Mouse (Mus musculus) lung, postnatal 10 days (tissue): Measurements from ENCODE around the gene Egfl8.
A peak's percentile ranks its signal among the peaks of the same experiment; 100 is the strongest.

Experiments
- DNase-seq: peaks from one replicate; pipeline ENCODE4 v3.0.0; 2021

Gene Egfl8

DNA sequence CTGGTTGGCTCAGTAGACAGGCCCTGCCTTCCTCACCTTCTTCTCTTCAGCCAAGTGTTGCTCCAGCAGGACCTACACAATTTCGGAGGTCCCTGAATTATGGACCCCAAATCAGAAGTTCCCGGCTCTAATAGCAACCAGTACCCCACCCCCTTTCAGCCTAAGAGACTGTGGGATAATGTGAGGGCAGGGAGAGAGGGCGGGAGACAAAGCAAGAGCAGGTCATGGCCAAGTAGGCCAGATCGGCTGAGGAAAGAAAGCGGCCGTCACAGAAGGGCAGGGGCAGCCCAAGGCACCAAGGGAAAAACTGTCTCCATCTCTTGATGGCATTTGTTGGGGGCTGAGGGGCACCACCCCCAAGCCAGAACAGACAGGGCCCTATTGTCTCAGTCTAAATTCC is at the start of gene Egfl8:
Gene Egfl8, minus strand, starts transcription at position 101 of the 400 bp plus-strand sequence.
- no peak for DNase-seq

- DNase-seq, result no peak
Observed at GRCm38 (mm10) chr17:34664472-34664871, 48.7 kb upstream of the Egfl8 start.

GRCm38 (mm10) chr17:34663558-34663957 is 47.8 kb upstream of the Egfl8 start:
- DNase-seq, result no peak

DNA sequence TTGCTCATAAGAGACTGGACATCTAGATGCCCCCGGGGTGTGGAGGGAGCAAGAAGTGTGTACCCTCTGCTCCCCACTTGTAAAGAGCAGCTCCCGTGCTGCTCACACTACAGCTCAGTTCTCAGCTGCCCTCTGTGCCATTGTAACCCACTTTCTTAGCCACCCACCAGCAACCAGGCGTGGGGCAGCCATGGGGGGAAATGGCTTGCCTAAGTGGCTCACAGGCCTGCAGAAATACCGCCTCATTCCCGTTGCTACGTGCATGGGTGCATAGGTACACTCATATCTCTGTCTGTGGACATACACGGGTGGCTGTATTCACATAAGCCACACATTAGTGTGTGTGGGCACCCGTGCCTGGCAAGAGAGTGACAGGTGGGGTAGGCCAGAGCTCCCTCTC is 47.2 kb upstream of the Egfl8 start:
- DNase-seq, result no peak

DNA sequence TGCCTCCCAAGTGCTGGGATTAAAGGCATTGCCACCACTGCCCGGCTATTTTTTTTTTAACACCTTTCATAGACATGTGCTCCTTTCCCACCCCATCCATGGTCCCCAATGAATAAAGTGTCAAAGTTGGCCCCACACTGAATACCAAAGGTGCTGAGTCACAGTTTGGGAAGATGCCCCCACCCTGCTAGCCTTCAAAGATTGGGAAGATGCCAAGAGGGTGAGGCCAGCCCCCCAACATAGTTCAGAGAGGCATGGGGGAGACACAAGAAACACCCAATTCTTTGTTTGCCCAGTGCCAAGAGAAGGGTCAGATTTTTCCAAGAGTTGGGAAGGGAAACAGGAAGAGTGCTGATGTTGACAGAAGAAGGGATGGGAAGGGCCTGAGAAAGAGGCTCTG is 46.7 kb upstream of the Egfl8 start:
- no peak for DNase-seq

DNA sequence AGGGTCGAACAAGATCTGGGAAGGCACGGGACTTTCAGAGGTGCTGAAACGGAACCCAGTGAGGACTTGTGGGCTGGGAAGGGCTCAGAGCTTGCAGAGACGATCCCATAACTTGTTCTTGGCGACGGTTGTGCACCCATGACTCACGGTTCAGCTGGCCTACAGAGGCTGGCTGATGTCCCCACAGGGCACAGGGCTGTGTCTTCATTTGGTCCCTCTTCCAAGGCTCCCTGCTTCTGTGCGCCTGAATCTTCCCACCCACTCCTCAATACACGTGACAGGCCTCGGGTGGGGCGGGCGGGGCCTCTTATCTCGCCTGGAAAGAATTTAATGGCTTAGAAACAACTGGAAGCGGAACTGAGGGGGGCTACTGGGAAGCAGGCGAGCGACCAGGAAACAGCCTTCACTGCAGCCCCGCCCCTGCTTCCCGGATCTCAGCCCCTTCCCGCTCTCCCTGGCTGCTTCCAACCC is 45.4 kb upstream of the Egfl8 start:
- DNase-seq, result peak; percentile 85

- peak; percentile 58 for DNase-seq
Observed at GRCm38 (mm10) chr17:34660259-34660820, 44.6 kb upstream of the Egfl8 start.

DNA sequence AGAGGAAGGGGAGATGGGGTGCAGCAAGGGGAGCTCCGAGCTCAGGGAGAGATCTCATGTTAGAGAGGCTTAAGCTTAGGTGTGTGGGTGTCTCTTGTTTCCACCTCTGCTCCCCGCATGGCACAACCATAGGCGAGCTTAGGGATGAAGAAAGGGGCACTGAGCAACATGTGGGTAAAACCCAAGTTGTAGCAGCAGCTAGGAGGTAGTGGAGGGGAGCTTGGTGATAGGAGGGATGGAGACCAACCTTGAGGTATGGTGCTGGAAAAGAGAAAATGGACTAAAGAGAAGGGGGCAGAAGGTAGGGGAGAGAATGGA is 44.1 kb upstream of the Egfl8 start:
- DNase-seq, result no peak

GRCm38 (mm10) chr17:34659181-34659896 is 43.6 kb upstream of the Egfl8 start:
- DNase-seq, result no peak

GRCm38 (mm10) chr17:34658591-34658990 is 42.8 kb upstream of the Egfl8 start:
- no peak for DNase-seq

- DNase-seq, result no peak
Observed at GRCm38 (mm10) chr17:34658145-34658544, 42.4 kb upstream of the Egfl8 start.

DNA sequence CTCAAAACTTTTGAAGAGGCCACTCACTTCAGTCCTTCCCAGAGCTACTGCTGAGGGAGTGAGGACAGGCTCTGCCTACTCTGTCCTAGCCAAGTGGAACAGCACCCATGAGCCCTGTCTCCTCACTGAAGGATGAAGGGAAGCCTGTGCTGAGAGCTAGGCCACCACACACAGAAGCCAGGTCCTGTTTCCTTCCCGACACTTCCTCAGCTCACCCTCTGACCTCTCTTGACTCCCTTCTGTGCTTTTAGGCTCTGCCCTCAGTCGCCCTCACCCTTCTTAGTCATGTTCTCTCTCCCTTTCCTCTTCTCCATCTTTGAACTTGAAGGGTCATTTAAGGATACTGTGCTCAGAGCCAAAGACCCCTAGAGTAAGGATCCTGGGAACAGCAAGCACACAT is 41.5 kb upstream of the Egfl8 start:
- no peak for DNase-seq

DNA sequence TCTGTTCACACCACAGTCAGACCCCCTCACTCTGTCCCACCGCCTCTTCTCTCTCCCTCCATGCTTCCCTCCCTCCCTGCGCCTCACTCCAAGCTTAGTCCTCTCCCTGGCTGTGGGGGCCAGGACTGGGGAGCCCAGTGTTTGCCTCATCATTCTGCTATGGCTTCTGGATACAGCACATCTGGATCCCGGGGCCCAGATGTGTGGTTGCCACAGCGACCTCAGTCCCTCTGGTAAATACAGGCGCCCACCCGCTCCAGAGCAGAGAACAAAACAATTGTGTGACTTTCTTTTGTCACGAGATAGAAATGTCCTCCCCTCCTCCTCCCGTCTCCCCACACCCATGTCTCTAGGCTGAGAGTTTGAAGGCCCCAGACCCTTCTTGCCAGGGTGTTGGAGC is 40.9 kb upstream of the Egfl8 start:
- DNase-seq, result peak; percentile 52

DNA sequence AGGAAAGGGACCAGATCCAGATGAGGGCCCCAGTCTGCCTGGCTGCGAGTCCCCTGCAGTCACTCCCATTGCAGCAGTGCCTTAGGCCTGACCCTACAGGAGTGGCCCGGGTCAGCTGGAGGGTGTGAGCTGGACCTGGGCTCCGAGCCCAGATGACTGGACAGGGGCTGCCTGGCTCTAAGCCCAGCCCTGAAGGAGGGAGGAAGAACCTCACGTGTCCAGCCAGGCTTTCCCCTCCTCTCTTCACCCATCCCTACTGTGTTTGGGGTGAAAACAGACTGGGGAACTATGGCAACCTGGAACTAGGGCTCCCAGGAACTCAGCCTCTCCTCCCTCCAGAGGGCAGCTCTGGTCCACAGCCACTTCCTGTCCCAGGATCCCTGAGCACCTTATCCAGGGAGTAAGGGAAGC is 39.8 kb upstream of the Egfl8 start:
- peak; percentile 95 for DNase-seq

- peak; percentile 87 for DNase-seq
Observed at GRCm38 (mm10) chr17:34655160-34655559, 39.4 kb upstream of the Egfl8 start.

DNA sequence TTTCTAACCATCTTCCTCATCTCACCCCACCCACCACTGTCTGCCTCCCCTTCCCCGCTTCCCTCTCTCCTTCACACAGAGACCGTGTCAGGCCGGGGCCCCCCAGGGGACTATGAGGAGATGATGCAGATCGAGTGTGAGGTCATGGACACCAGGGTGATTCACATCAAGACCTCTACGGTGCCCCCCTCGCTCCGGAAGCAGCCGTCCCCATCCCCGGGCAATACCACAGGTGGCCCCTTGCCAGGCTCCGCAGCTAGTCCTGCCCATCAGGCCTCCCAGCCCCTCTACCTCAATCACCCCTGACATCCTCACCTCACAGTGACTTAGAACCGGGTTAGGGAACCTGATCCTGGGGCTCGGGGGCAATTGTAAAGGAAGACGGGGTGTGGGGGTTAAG is 38.6 kb upstream of the Egfl8 start:
- DNase-seq, result peak; percentile 50

- peak; percentile 86 for DNase-seq
Observed at GRCm38 (mm10) chr17:34653746-34654285, 38.0 kb upstream of the Egfl8 start.

GRCm38 (mm10) chr17:34652985-34653384 is 37.2 kb upstream of the Egfl8 start:
- no peak for DNase-seq

DNA sequence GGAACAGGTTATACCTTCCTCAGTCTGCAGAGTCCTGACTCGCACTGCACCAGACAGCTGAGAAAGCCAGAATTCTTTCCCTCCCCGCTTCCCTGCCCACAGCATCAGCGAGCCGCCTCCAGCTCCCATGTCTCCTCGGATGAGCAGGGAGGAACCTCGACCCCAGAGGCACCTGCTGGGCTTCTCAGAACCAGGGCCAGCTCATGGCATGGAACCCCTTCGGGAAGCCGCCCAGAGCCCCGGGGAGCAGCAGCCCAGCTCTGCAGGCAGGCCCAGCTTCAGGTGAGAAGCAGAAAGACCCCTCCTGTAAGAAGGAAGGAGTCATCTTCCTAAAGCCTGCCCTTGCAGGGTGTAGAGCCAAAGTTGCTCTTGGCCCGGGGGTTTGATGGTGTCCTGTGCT is 36.8 kb upstream of the Egfl8 start:
- DNase-seq, result no peak

GRCm38 (mm10) chr17:34651507-34652221 is 35.9 kb upstream of the Egfl8 start:
- peak; percentile 69 for DNase-seq

GRCm38 (mm10) chr17:34650781-34651180 is 35.0 kb upstream of the Egfl8 start:
- no peak for DNase-seq

GRCm38 (mm10) chr17:34649106-34649864 is 33.5 kb upstream of the Egfl8 start:
- DNase-seq, result no peak
